Mouse (Mus musculus): ENCODE data around the gene Vmn1r118. TPM values are rescaled to one million over a fixed set of nuclear protein-coding genes. Genes with fewer than 3 reads are reported as not detected.

Gene Vmn1r118
- not detected in 2 replicates for polyA plus RNA-seq (2012; rRNA removed)

GRCm38 (mm10) chr7:20912247-20912646 is at the start of gene Vmn1r118:
Gene Vmn1r118, minus strand, starts transcription at chr7:20912347.

GRCm38 (mm10) chr7:20884021-20884420 is 28.1 kb downstream of the Vmn1r118 start, which contains the start of gene Vmn1r117:
Gene Vmn1r117, minus strand, starts transcription at chr7:20884121.

GRCm38 (mm10) chr7:20871956-20872355 is 40.2 kb downstream of the Vmn1r118 start, which contains the start of gene Vmn1r116:
Gene Vmn1r116, plus strand, starts transcription at chr7:20872256.

Other genes with a start within 250 kb of the Vmn1r118 start
- gene Vmn1r107, start 243.4 kb downstream of the Vmn1r118 start, polyA plus RNA-seq (2012; rRNA removed), result not detected in 2 replicates
- gene Vmn1r111, start 209.1 kb downstream of the Vmn1r118 start, polyA plus RNA-seq (2012; rRNA removed), result not detected in 2 replicates
- gene Gm10668, start 181.7 kb downstream of the Vmn1r118 start, polyA plus RNA-seq (2012; rRNA removed), result not detected in 2 replicates
- not detected in 2 replicates for gene Vmn1r112, start 141.2 kb downstream of the Vmn1r118 start, polyA plus RNA-seq (2012; rRNA removed)
- gene Vmn1r113, start 125.1 kb downstream of the Vmn1r118 start, polyA plus RNA-seq (2012; rRNA removed), result not detected in 2 replicates
- gene Vmn1r114, start 100.2 kb downstream of the Vmn1r118 start, polyA plus RNA-seq (2012; rRNA removed), result not detected in 2 replicates
- gene Vmn1r115, start 67.4 kb downstream of the Vmn1r118 start, polyA plus RNA-seq (2012; rRNA removed), result not detected in 2 replicates
- gene Vmn1r116, start 40.1 kb downstream of the Vmn1r118 start, polyA plus RNA-seq (2012; rRNA removed), result not detected in 2 replicates
- not detected in 2 replicates for gene Vmn1r117, start 28.2 kb downstream of the Vmn1r118 start, polyA plus RNA-seq (2012; rRNA removed)
- gene Vmn1r119, start 100.1 kb upstream of the Vmn1r118 start, polyA plus RNA-seq (2012; rRNA removed), result not detected in 2 replicates
- gene Vmn1r120, start 141.4 kb upstream of the Vmn1r118 start, polyA plus RNA-seq (2012; rRNA removed), result not detected in 2 replicates
- not detected in 2 replicates for gene Vmn1r121, start 186.2 kb upstream of the Vmn1r118 start, polyA plus RNA-seq (2012; rRNA removed)
- not detected in 2 replicates for gene Vmn1r122, start 221.8 kb upstream of the Vmn1r118 start, polyA plus RNA-seq (2012; rRNA removed)
- gene Vmn1r123, start 249.8 kb upstream of the Vmn1r118 start, polyA plus RNA-seq (2012; rRNA removed), result not detected in 2 replicates